Mouse (Mus musculus): ENCODE measurements around the gene Tbca.

Tbca gene

DNA sequence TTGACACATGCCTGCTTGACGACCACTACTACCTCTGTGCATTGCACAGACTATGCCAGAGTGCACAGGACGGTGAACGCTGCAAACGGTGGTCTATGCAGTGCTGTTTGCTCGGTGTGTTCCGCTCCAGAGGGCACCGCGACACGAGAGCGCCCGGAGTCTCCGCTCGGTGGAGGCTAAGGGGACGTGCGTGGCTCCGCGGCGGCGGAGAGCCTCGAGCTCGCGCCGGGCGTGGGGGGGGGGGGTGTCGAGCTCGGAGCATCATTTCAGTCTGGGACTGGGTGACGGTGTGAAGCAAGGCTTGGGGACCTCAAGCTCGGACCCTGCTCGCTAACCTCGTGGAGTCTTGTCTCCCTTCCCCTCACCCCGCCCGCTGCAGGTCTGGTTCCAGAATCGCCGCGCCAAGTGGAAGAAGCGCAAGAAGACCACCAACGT is 94.0 kb downstream of the Tbca start:
- no peak for DNase-seq

DNA sequence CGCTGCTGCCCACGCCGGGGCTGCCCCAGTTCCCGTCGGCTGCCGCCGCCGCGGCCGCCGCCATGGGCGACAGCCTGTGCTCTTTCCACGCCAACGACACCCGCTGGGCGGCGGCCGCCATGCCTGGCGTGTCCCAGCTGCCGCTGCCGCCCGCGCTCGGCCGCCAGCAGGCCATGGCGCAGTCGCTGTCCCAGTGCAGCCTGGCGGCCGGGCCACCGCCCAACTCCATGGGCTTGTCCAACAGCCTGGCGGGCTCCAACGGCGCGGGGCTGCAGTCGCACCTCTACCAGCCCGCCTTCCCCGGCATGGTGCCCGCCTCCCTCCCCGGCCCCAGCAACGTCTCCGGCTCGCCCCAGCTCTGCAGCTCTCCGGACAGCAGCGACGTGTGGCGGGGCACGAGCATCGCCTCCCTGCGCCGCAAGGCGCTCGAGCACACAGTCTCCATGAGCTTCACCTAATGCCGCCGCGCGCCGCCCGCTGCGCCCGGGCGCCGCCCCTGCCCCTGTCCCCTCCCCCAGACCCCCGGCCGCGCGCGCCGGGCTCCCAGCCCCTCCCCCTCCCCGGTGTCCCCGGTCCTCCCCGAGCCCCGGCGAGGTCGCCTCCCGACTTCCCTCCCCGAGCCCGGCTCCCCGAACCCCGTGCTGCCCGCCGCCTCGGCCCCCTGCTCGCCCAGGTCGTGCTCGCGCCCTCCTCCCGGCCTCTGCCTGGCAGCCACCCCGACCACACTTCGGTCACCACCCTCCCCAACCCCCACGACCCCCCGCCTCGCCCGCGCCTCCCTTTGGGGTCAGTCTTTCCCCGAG is 94.7 kb downstream of the Tbca start:
- peak; percentile 35 for DNase-seq

DNA sequence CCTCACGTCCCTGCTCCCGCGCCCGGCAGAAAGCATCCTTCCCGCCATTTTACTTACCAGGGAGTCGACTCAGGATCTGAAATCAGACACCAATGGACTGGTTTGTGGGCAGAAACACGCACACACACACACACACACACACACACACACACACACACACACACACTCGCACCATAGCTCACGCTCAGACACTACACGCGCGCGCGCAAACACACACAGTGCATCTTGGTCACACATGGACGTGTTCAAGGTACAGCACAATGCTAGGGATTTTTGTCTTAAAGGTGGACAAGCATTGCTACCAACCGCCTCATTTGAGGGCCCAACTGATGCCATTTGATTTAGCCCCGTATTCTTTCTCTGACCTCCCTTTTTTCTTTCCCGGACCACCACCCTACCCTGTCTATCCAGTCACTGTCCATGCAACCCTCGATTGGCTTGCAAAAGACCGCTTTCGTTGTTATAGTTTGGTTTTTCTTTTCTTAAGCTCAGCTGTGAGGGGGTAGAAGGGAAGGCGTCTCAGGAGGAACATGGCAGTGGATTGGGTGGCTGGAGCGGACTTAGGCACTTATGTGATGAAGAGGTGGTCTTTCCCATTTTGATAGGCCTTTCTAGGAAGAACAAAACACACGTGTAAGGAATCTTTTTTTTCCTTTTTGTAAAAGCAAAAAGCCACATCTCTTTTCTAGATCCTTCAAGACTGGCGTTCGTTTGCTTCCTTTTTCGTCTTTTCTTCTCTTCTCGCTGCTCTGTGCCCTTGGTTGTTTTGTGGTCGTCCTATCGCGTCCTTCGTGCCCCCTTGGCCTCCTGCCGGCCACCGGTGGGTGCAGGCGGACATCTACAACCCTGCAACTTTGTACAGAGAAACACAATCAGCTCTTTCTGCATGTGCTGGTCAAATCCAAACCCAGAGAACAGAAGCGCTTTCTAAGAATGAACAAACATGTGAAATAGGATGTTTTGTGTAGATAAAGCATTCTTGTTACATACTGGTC is 95.6 kb downstream of the Tbca start:
- no peak for DNase-seq

DNA sequence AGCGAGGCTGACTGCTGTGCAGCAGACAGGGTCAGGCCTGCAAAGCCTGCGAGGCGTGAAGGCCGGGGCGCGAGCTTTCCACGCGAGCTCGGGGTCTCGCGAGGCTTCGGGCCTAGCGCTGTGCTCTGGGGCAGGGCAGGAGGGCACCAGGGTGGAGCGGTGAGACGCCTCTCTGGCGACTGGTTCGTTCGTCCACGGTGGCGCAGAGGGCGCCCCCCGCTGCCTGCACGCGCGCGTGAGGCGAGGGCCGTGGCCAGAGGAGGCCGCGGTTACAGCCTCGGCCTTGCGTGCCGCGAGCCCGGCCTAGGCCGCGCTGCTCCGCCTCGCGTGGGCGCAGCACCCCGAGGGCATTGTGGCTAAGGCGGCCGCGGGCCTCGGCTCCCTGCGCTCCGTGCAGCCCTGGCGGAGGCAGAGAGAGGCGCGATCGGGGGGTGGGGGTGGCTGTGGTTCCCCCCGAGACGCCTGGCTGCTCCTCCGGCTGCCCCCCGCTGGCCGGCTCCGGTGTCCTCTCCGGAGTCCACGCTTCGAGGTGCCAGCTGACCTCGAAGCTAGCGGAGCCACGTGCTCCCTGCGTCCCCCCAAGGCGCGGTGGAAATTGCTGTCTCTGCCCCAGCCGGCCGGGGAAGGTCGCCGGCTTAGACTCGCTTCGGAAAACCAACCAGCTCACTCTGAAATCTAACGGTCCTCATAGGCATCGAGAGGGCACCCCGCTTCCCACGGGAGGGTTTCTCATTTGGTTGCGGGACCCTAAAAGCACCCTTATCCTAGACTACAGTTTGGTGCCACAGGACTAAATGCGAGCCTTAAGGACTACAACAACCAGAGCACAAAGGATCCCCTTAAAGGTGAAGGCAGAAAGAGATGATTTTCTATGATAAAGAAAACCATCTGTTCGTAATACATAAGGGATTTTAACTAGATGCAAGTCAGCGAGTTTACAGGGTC is 96.9 kb downstream of the Tbca start:
- peak; percentile 28 for DNase-seq
